Mouse (Mus musculus) bone marrow, adult 2 months (tissue): Measurements from ENCODE around the gene Pak1ip1.

Experiments
- CTCF ChIP-seq: fragments of 200-500 bp; IDR thresholded peaks from 2 replicates; pipeline ENCODE4 v1.5.1; 2011; ENCODE audit warnings: low read length, control low read depth; ENCODE audit not compliant: control insufficient read depth, insufficient read depth
- POLR2A ChIP-seq: fragments of 200-500 bp; IDR thresholded peaks from 2 replicates; pipeline ENCODE4 v1.6.1; 2011; ENCODE audit warnings: low read depth, mild to moderate bottlenecking, control low read depth, low read length, borderline replicate concordance; ENCODE audit not compliant: control insufficient read depth

GRCm38 (mm10) chr13:40955773-40956172 lies 45.0 kb upstream of the Pak1ip1 start:
- TF ChIP-seq CTCF, result no peak
- no peak for TF ChIP-seq POLR2A
